Mouse (Mus musculus): ENCODE results near the gene Pacs1.

GRCm38 (mm10) chr19:5268875-5269274, 4.0 kb downstream of the Pacs1 start:
- TF ChIP-seq CTCF (IDR thresholded peaks at IDR 0.05; ENCODE audit: extremely low read depth, insufficient read depth, low read length): no peak
- TF ChIP-seq POLR2A (IDR thresholded peaks at IDR 0.05; ENCODE audit: extremely low read depth, insufficient read depth, low read length): no peak

All from cortical plate, adult 2 months (tissue).